Mouse (Mus musculus) lung, postnatal 0 days (tissue): ENCODE data around the gene Apoc3. TPM values are rescaled to one million over a fixed set of nuclear protein-coding genes. Genes with fewer than 3 reads are reported as not detected.

Experiments used
- ATAC-seq: fragments of 200-750 bp; cut with Nextera tagmentation; 2 replicates; pipeline ENCODE4 v1.8.0; 2017; ENCODE audit warnings: moderate library complexity
- DNase-seq: peaks from one replicate; pipeline ENCODE4 v3.0.0-alpha.2; 2016; ENCODE audit warnings: low spot score
- H3K27ac ChIP-seq: fragments of 300-500 bp; sonication (generic); 2 replicates; pipeline ENCODE4 v1.5.1; 2014; ENCODE audit warnings: antibody characterized with exemption, mild to moderate bottlenecking, low read length, mixed read lengths
- H3K27me3 ChIP-seq: fragments of 300-500 bp; sonication (generic); replicated peaks from 2 replicates; pipeline ENCODE4 v1.6.1; 2014; ENCODE audit warnings: low read length, mixed read lengths; ENCODE audit not compliant: insufficient read depth
- H3K36me3 ChIP-seq: fragments of 300-500 bp; sonication (generic); 2 replicates; pipeline ENCODE4 v1.6.1; 2014; ENCODE audit warnings: low read length, mixed read lengths; ENCODE audit not compliant: insufficient read depth
- H3K4me1 ChIP-seq: fragments of 300-500 bp; sonication (generic); 2 replicates; pipeline ENCODE4 v1.6.1; 2014; ENCODE audit warnings: antibody characterized with exemption, low read depth, low read length, mixed read lengths; ENCODE audit not compliant: insufficient read depth
- H3K4me2 ChIP-seq: fragments of 300-500 bp; sonication (generic); replicated peaks from 2 replicates; pipeline ENCODE4 v1.6.1; 2014; ENCODE audit warnings: low read depth, mild to moderate bottlenecking, low read length, moderate library complexity, mixed read lengths
- H3K4me3 ChIP-seq: fragments of 300-500 bp; sonication (generic); 2 replicates; pipeline ENCODE4 v1.5.1; 2014; ENCODE audit warnings: low read depth, low read length
- H3K9ac ChIP-seq: fragments of 300-500 bp; sonication (generic); replicated peaks from 2 replicates; pipeline ENCODE4 v1.6.1; 2014; ENCODE audit warnings: low read depth, mild to moderate bottlenecking
- H3K9me3 ChIP-seq: fragments of 300-500 bp; sonication (generic); 2 replicates; pipeline ENCODE4 v1.6.1; 2016; ENCODE audit warnings: low read length, mixed read lengths
- CTCF ChIP-seq: IDR thresholded peaks from 2 replicates; pipeline ENCODE4 v1.5.1; 2016; ENCODE audit warnings: antibody characterized with exemption, mild to moderate bottlenecking
- EP300 ChIP-seq: IDR thresholded peaks from 2 replicates; pipeline ENCODE4 v1.6.1; 2016; ENCODE audit warnings: antibody characterized with exemption, mild to moderate bottlenecking, control low read depth
- WGBS: fragments of 180-500 bp; shearing (Covaris S2); extraction: QIAGEN DNeasy Blood & Tissue Kit; methylation state at CpG from one replicate; pipeline ENCODE4 v1.1.7; 2014; 5-methylcytosine and 5-hydroxymethylcytosine counted together
- polyA plus RNA-seq: library from polyadenylated mRNA; unstranded; fragments of >200 nt; fragmentation: Nextera tagmentation; extraction: Ambion mirVana; gene quantifications from 2 replicates; pipeline ENCODE4 v1.2.1, GENCODE M21; 2015

Apoc3 gene
- not detected in 2 replicates for polyA plus RNA-seq

DNA sequence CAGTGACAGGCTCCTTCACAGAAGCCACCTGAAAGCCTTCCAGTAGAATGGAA is at the start of gene Apoc3:
TSS of gene Apoc3 (minus strand) at position 41 of the 53 bp plus-strand sequence.
- TF ChIP-seq CTCF (no peak), EP300 (no peak)

DNA sequence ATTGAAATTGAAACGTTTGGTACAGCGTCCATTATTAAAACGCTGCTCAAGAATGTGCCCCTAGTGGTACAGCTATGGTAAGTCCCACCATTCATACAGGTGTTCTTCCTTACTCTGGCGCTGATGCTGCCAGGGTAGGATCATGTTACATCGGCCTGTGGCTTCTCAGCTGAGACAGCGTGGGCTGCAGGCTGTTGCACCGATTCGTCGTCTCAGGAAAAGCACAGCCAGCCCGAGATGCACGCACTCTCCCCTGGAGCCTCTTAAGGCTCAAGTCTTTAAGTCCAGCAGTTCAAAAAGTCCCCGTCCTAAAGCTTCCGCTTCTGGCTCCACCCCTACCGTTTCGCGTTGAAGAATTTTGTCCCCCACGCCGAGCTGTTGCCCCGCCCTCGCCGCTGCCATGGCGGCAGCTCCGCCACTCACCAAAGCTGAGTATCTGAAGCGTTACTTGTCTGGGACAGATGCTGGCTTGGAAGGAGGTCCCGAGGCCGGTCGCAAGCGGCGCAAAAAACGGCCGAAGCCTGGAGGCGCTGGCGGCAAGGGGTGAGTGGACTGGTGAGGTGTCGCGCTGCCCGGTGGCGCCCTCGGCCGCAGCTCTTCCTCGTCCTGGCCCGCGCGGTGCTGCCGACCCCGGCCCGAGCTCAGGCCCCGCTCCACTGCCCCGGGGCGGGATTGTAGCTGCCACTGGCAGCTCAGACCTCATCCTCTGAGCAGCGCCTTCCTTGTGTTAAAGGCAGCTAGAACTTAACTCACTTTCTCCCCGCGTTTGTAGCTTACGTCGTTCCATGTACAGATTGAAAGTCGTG is 47.4 kb upstream of the Apoc3 start, which contains the start of gene Bud13:
TSS of gene Bud13 (plus strand) at position 378 of the 806 bp plus-strand sequence.
- Histone ChIP-seq H3K4me2 (peak within 1 kb of the TSS; percentile 76), H3K27ac (peak within 1 kb of the TSS; percentile 61), H3K9ac (peak within 1 kb of the TSS; percentile 87), H3K27me3 (no peaks in the 10 kb centered on the region), H3K4me1 (peaks cover 5% of the 10 kb centered on the region; the same call in 1 of the 2 replicates), H3K4me3 (peak within 1 kb of the TSS; percentile 80), H3K9me3 (no peaks in the 10 kb centered on the region), H3K36me3 (peaks cover 26% of the 10 kb centered on the region)
- TF ChIP-seq EP300 (no peak; the same call in 1 of the 2 replicates), CTCF (peak; percentile 73)
- under 1% methylated on average over 53 of the region's 55 CpGs for WGBS
- ATAC-seq (peak; percentile 96), DNase-seq (peak; percentile 95)

More for the DNA sequence above, at the start of gene Apoc3:
- no peaks in the 10 kb centered on the region for H3K36me3 ChIP-seq
- H3K4me3 ChIP-seq = no peak within 1 kb of the TSS
- H3K9me3 ChIP-seq = no peaks in the 10 kb centered on the region
- DNase-seq (no peak), ATAC-seq (no peak)
- no peak within 1 kb of the TSS for H3K4me2 ChIP-seq
- H3K9ac ChIP-seq = no peak within 1 kb of the TSS
- H3K4me1 ChIP-seq = peaks cover under 1% of the 10 kb centered on the region; the same call in 1 of the 2 replicates
- H3K27ac ChIP-seq = no peak within 1 kb of the TSS
- 0 out of 2 replicates have a peak, but pooled peaks cover 4% of the 10 kb centered on the region for H3K27me3 ChIP-seq

DNA sequence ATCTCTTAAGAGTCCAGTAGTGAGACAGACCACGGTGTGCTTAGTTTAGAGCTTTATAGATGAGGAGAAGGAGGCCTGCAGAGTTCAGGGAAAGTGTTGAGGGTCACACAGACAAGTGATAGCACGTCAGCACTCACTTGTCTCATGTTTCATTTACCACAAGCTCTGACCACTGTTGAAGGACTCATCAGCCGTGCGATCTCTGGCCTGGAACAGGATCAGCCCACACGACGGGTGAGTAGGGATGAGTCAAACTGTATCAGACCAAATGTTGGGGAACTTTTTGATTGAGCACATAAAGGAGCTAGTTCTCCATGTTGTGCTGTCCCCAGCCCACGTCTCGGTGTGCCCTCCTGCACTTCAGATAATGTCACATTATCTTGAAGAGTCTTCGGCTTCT is 39.1 kb upstream of the Apoc3 start:
- ATAC-seq (no peak), DNase-seq (no peak)
- Histone ChIP-seq H3K36me3 (peaks cover 11% of the 10 kb centered on the region; the same call in 1 of the 2 replicates), H3K4me2 (no peak overlapping the region), H3K27me3 (no peaks in the 10 kb centered on the region; the same call in 1 of the 2 replicates), H3K4me1 (peaks cover 5% of the 10 kb centered on the region), H3K27ac (no peak overlapping the region), H3K4me3 (no peak overlapping the region), H3K9me3 (no peaks in the 10 kb centered on the region), H3K9ac (no peak overlapping the region)
- WGBS = 76% methylated on average over 9 of the region's 9 CpGs
- TF ChIP-seq EP300 (no peak), CTCF (no peak)

DNA sequence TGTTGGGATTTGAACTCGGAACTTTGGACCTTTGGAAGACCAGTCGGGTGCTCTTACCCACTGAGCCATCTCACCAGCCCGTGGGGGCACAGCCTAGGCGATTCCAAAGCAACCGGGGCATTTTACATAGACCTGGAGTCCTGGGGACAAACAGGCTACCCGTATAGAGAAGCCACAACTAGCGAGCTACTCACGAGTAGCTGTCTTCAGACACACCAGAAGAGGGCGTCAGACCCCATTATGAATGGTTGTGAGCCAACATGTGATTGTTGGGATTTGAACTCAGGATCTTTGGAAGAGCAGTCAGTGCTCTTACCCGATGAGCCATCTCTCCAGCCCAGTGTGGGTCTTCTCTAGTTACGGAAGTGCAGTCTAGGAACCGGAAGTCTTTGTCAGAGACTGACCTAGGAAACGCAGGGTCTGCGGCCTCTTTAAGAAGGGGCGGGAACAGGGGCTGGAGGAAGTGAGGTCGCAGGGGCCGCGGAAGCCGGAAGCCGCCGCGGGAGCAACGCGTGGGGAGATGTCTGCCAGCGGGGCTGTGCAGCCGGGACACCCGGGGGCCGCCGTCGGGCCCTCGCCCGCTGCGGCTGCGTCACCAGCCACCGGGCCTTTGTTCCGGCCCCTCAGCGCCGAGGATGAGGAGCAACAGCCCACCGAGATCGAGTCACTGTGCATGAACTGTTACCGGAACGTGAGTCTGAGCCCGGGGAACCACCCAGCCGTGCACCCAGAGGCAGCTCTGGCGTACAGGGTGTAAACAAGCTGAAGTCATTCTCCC is 37.4 kb upstream of the Apoc3 start, which contains the start of gene Zpr1:
TSS of gene Zpr1 (plus strand) at position 388 of the 778 bp plus-strand sequence.
- Histone ChIP-seq H3K9ac (peak within 1 kb of the TSS; percentile 62), H3K4me1 (peaks cover 5% of the 10 kb centered on the region), H3K4me2 (peak within 1 kb of the TSS; percentile 76), H3K36me3 (peaks cover 6% of the 10 kb centered on the region; the same call in 1 of the 2 replicates), H3K27me3 (peaks cover 3% of the 10 kb centered on the region; the same call in 1 of the 2 replicates), H3K4me3 (peak within 1 kb of the TSS; percentile 82), H3K27ac (peak within 1 kb of the TSS; percentile 79), H3K9me3 (no peaks in the 10 kb centered on the region)
- ATAC-seq (peak; percentile 99), DNase-seq (peak; percentile 97)
- 8% methylated on average over 44 of the region's 45 CpGs for WGBS
- TF ChIP-seq CTCF = peak; percentile 58
- TF ChIP-seq EP300 = peak; percentile 23; the same call in 1 of the 2 replicates

DNA sequence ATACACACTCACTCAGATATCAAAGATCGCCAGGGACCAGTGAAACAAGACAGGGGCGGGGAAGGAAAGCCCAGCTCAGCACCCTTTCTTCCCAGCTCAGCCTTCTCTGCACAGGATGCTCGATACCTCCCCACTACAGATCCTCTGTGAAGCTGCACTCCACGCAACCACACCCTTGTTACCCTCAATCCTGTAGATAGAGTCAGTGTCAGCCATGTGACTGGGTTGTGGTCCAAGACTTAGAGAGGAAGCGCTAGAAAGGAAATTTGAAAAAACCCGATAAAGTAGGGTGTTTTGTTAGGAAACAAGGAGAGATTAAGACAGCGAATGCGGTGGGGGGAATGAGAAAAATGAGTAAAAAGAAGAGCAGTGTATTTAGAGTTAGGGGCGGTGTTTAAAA is 36.6 kb upstream of the Apoc3 start:
- Histone ChIP-seq H3K36me3 (no peaks in the 10 kb centered on the region), H3K27me3 (peaks cover 3% of the 10 kb centered on the region; the same call in 1 of the 2 replicates), H3K9ac (no peak overlapping the region), H3K4me2 (no peak overlapping the region), H3K4me1 (peaks cover 5% of the 10 kb centered on the region), H3K27ac (no peak overlapping the region), H3K4me3 (no peak overlapping the region), H3K9me3 (no peaks in the 10 kb centered on the region)
- TF ChIP-seq CTCF (no peak), EP300 (no peak)
- DNase-seq (no peak), ATAC-seq (no peak)
- 76% methylated on average over 9 of the region's 9 CpGs for WGBS

DNA sequence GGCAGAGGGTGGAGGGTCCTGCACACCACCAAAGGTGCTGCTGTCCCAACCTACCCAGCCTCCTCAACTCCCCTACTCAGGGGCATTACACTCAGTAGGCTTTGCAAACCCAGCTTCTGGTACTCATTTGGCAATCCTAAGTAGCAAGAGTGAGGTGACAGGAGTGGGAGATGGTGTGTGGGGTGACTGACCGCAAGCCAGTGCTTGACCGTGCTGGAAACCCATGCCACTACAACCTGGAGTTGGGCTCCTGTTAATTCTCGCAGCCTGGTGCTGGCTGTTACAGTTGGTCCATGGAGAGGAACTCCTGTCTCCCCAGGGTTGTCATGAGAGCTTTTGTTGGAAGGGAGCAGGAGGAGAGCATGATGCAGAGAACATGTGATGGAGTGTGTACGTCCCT is 35.3 kb upstream of the Apoc3 start:
- WGBS = 89% methylated on average over 4 of the region's 4 CpGs

More for the DNA sequence above, 35.3 kb upstream of the Apoc3 start:
- H3K27ac ChIP-seq = no peak overlapping the region
- H3K4me3 ChIP-seq = no peak overlapping the region
- no peak overlapping the region for H3K4me2 ChIP-seq
- no peaks in the 10 kb centered on the region for H3K9me3 ChIP-seq
- no peak for ATAC-seq
- no peak for DNase-seq
- TF ChIP-seq CTCF = no peak
- TF ChIP-seq EP300 = no peak
- peaks cover 5% of the 10 kb centered on the region for H3K4me1 ChIP-seq
- no peaks in the 10 kb centered on the region for H3K36me3 ChIP-seq
- H3K27me3 ChIP-seq = peaks cover 3% of the 10 kb centered on the region; the same call in 1 of the 2 replicates
- no peak overlapping the region for H3K9ac ChIP-seq
